Mouse (Mus musculus): ENCODE results near the gene Mef2a. TPM values are rescaled to one million over a fixed set of nuclear protein-coding genes. Genes with fewer than 3 reads are reported as not detected.

Gene Mef2a
- total RNA-seq, 1 experiment: 14.3 TPM

DNA sequence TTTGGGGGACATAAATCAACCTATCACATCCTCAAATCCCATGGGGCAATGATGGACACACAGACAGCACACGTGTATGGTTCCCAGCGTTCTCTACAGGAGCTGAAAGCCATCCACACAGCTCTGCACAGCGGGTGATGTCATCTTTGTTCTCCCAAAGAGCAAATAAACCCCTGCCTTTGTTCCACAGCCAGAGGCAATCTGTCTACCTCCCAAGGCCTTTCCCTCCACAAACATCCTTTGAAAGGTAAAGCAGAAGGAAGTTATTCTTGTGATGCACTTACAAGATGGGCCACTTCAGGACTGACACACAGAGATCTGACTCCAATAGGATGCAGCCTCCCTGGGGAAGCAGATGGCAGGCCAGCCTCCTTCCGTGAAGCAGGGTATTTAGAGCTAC, 160.7 kb downstream of the Mef2a start:
- Histone ChIP-seq H3K36me3 (ENCODE audit: control insufficient read depth, insufficient read depth, low read length, poor library complexity, severe bottlenecking) (no peaks in the 10 kb centered on the region), H3K4me3 (ENCODE audit: insufficient read depth in 1 of 2, low read depth in 1 of 2, low read length in 2 of 2, poor library complexity in 1 of 2, severe bottlenecking in 1 of 2) (no peak overlapping the region), H3K9ac (ENCODE audit: insufficient read depth, low read depth, low read length, poor library complexity, severe bottlenecking) (no peak overlapping the region), H3K4me1 (ENCODE audit: control insufficient read depth in 2 of 2, insufficient read depth in 2 of 2, low read length in 2 of 2, poor library complexity in 1 of 2) (no peaks in the 10 kb centered on the region), H3K27ac (ENCODE audit: insufficient read depth, low read depth, low read length, poor library complexity, severe bottlenecking) (no peak overlapping the region), H3K9me3 (ENCODE audit: control insufficient read depth, insufficient read depth, low read depth, low read length) (no peaks in the 10 kb centered on the region)
- no peak for DNase-seq (ENCODE audit: low read depth, low spot score)
- TF ChIP-seq ZC3H11A (IDR thresholded peaks at IDR 0.05; ENCODE audit: borderline replicate concordance, low read depth, low read length) (no peak), ZNF384 (IDR thresholded peaks at IDR 0.05; ENCODE audit: low read depth, low read length) (no peak), HCFC1 (IDR thresholded peaks at IDR 0.05; ENCODE audit: borderline replicate concordance, insufficient read depth, low read length) (no peak), CHD2 (IDR thresholded peaks at IDR 0.05; ENCODE audit: low read depth, low read length) (no peak), MAFK (IDR thresholded peaks at IDR 0.05; ENCODE audit: insufficient read depth, low read depth, low read length) (no peak)
- in situ Hi-C loops (cut with MboI; ENCODE audit: low sequenced_read_pairs in 2 of 2, unreplicated experiment in 2 of 2): loop anchor here in 1 of 2 experiments (25.0 kb wide), 1 partner anchor 375 kb away; the partner anchor contains the start of gene Adamts17

- Histone ChIP-seq H3K4me3 (ENCODE audit: insufficient read depth in 1 of 2, low read depth in 1 of 2, low read length in 2 of 2, poor library complexity in 1 of 2, severe bottlenecking in 1 of 2) (no peak overlapping the region), H3K9me3 (ENCODE audit: control insufficient read depth, insufficient read depth, low read depth, low read length) (no peaks in the 10 kb centered on the region), H3K36me3 (ENCODE audit: control insufficient read depth, insufficient read depth, low read length, poor library complexity, severe bottlenecking) (no peaks in the 10 kb centered on the region), H3K4me1 (ENCODE audit: control insufficient read depth in 2 of 2, insufficient read depth in 2 of 2, low read length in 2 of 2, poor library complexity in 1 of 2) (no peaks in the 10 kb centered on the region), H3K9ac (ENCODE audit: insufficient read depth, low read depth, low read length, poor library complexity, severe bottlenecking) (no peak overlapping the region), H3K27ac (ENCODE audit: insufficient read depth, low read depth, low read length, poor library complexity, severe bottlenecking) (no peak overlapping the region)
- no peak for DNase-seq (ENCODE audit: low read depth, low spot score)
- in situ Hi-C loops (cut with MboI; ENCODE audit: low sequenced_read_pairs in 2 of 2, unreplicated experiment in 2 of 2): loop anchor here in 1 of 2 experiments (25.0 kb wide), 1 partner anchor 374 kb away; the partner anchor contains the start of gene Adamts17
- TF ChIP-seq CHD2 (IDR thresholded peaks at IDR 0.05; ENCODE audit: low read depth, low read length) (no peak), ZNF384 (IDR thresholded peaks at IDR 0.05; ENCODE audit: low read depth, low read length) (no peak), MAFK (IDR thresholded peaks at IDR 0.05; ENCODE audit: insufficient read depth, low read depth, low read length) (no peak), HCFC1 (IDR thresholded peaks at IDR 0.05; ENCODE audit: borderline replicate concordance, insufficient read depth, low read length) (no peak)
Measured at GRCm38 (mm10) chr7:67211341-67211740, 161.3 kb downstream of the Mef2a start.

DNA sequence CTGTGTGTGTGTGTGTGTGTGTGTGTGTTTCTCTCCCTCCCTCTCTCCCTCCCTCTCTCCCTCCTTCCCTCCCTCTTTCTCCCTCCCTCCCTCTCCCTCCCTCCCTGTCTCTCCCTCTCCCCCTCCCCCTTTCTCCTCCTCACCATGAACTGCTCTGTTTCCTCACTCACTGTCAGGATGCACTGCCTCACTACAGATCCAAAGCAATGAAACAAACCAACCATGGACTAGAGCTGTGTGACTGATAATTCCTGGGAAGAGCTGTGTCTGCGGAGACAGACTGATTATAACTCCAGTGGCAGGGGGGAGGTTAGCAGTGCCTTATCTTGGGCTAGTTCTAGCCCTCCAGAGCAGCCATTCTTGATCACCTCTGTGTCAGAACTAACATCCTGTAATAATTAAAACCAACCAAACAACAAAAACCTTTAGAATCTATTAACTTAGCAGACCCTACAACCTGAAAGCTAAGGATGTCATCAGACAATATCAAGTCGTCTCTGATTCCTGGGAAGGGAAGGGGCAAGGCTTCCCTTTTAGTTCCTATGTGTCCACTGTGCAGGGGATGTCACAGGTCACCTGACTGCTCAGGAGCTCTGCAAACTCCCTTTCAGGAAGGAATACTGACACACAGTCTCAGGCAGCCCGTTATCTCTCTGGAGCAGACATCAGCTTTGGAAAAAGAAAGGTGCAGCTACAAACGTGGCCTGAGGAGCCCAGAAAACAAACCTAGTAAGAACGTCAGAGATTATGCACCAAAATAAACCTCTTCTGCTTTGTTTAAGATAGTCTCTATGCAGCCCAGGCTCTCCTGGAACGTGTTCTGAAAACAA, 162.4 kb downstream of the Mef2a start:
- TF ChIP-seq ZNF384 (IDR thresholded peaks at IDR 0.05; ENCODE audit: low read depth, low read length) (no peak), MAFK (IDR thresholded peaks at IDR 0.05; ENCODE audit: insufficient read depth, low read depth, low read length) (no peak), ZC3H11A (IDR thresholded peaks at IDR 0.05; ENCODE audit: borderline replicate concordance, low read depth, low read length) (no peak), HCFC1 (IDR thresholded peaks at IDR 0.05; ENCODE audit: borderline replicate concordance, insufficient read depth, low read length) (no peak), CHD2 (IDR thresholded peaks at IDR 0.05; ENCODE audit: low read depth, low read length) (no peak)
- Histone ChIP-seq H3K9me3 (ENCODE audit: control insufficient read depth, insufficient read depth, low read depth, low read length) (no peaks in the 10 kb centered on the region), H3K4me3 (ENCODE audit: insufficient read depth in 1 of 2, low read depth in 1 of 2, low read length in 2 of 2, poor library complexity in 1 of 2, severe bottlenecking in 1 of 2) (no peak overlapping the region), H3K36me3 (ENCODE audit: control insufficient read depth, insufficient read depth, low read length, poor library complexity, severe bottlenecking) (no peaks in the 10 kb centered on the region), H3K4me1 (ENCODE audit: control insufficient read depth in 2 of 2, insufficient read depth in 2 of 2, low read length in 2 of 2, poor library complexity in 1 of 2) (no peaks in the 10 kb centered on the region), H3K27ac (ENCODE audit: insufficient read depth, low read depth, low read length, poor library complexity, severe bottlenecking) (no peak overlapping the region), H3K9ac (ENCODE audit: insufficient read depth, low read depth, low read length, poor library complexity, severe bottlenecking) (no peak overlapping the region)
- in situ Hi-C loops (cut with MboI; ENCODE audit: low sequenced_read_pairs in 2 of 2, unreplicated experiment in 2 of 2): loop anchor here in 1 of 2 experiments (25.0 kb wide), 1 partner anchor 373 kb away; the partner anchor contains the start of gene Adamts17
- DNase-seq (ENCODE audit: low read depth, low spot score): no peak

- no peak for DNase-seq (ENCODE audit: low read depth, low spot score)
- in situ Hi-C loops (cut with MboI; ENCODE audit: low sequenced_read_pairs in 2 of 2, unreplicated experiment in 2 of 2): loop anchor here in 1 of 2 experiments (25.0 kb wide), 1 partner anchor 371 kb away; the partner anchor contains the start of gene Adamts17
- Histone ChIP-seq H3K9me3 (ENCODE audit: control insufficient read depth, insufficient read depth, low read depth, low read length) (no peaks in the 10 kb centered on the region), H3K4me1 (ENCODE audit: control insufficient read depth in 2 of 2, insufficient read depth in 2 of 2, low read length in 2 of 2, poor library complexity in 1 of 2) (no peaks in the 10 kb centered on the region), H3K36me3 (ENCODE audit: control insufficient read depth, insufficient read depth, low read length, poor library complexity, severe bottlenecking) (no peaks in the 10 kb centered on the region), H3K9ac (ENCODE audit: insufficient read depth, low read depth, low read length, poor library complexity, severe bottlenecking) (no peak overlapping the region), H3K4me3 (ENCODE audit: insufficient read depth in 1 of 2, low read depth in 1 of 2, low read length in 2 of 2, poor library complexity in 1 of 2, severe bottlenecking in 1 of 2) (no peak overlapping the region), H3K27ac (ENCODE audit: insufficient read depth, low read depth, low read length, poor library complexity, severe bottlenecking) (no peak overlapping the region)
- TF ChIP-seq CHD2 (IDR thresholded peaks at IDR 0.05; ENCODE audit: low read depth, low read length): no peak
Measured at GRCm38 (mm10) chr7:67208317-67208716, 164.3 kb downstream of the Mef2a start.
